Mouse (Mus musculus) thymus, postnatal 0 days (tissue): ENCODE measurements around the gene Cfap46. TPM values are rescaled to one million over a fixed set of nuclear protein-coding genes. Genes with fewer than 3 reads are reported as not detected.

Source experiments
- DNase-seq: peaks from one replicate; pipeline ENCODE4 v3.0.0-alpha.2; 2015; ENCODE audit warnings: low spot score
- polyA plus RNA-seq: library from polyadenylated mRNA; unstranded; fragments of >200 nt; fragmentation: Nextera tagmentation; extraction: Ambion mirVana; gene quantifications from 2 replicates; pipeline ENCODE4 v1.2.1, GENCODE M21; 2015

Gene Cfap46
- polyA plus RNA-seq, 1 experiment from 2014 or later: 0.44 TPM

- DNase-seq: no peak
Observed at GRCm38 (mm10) chr7:139580851-139581775, 102.5 kb downstream of the Cfap46 start.

- DNase-seq: no peak
Observed at GRCm38 (mm10) chr7:139579261-139579905, 104.2 kb downstream of the Cfap46 start.

- DNase-seq: no peak
Observed at GRCm38 (mm10) chr7:139576064-139576686, 107.4 kb downstream of the Cfap46 start.

- no peak for DNase-seq
Observed at GRCm38 (mm10) chr7:139572665-139573064, 111.0 kb downstream of the Cfap46 start.

GRCm38 (mm10) chr7:139570788-139571187 lies 112.8 kb downstream of the Cfap46 start:
- no peak for DNase-seq

GRCm38 (mm10) chr7:139566533-139566932 lies 117.1 kb downstream of the Cfap46 start:
- DNase-seq: no peak

GRCm38 (mm10) chr7:139565998-139566397 lies 117.6 kb downstream of the Cfap46 start:
- no peak for DNase-seq

GRCm38 (mm10) chr7:139564161-139564560 lies 119.5 kb downstream of the Cfap46 start:
- no peak for DNase-seq

- DNase-seq: no peak
Observed at GRCm38 (mm10) chr7:139563425-139563824, 120.2 kb downstream of the Cfap46 start.

GRCm38 (mm10) chr7:139559659-139560058 lies 124.0 kb downstream of the Cfap46 start:
- no peak for DNase-seq

- DNase-seq: no peak
Observed at GRCm38 (mm10) chr7:139556746-139557526, 126.7 kb downstream of the Cfap46 start.

GRCm38 (mm10) chr7:139556331-139556730 lies 127.3 kb downstream of the Cfap46 start:
- DNase-seq: no peak

- DNase-seq: no peak
Observed at GRCm38 (mm10) chr7:139551519-139551918, 132.1 kb downstream of the Cfap46 start.

Other genes with a start within 250 kb of the Cfap46 start
- gene Nkx6-2, start 101.0 kb downstream of the Cfap46 start, polyA plus RNA-seq: 2.5 and 2.9 TPM in 2 replicates
- not detected in 2 replicates for gene Adgra1, start 150.4 kb upstream of the Cfap46 start, polyA plus RNA-seq
- gene Kndc1, start 210.9 kb upstream of the Cfap46 start, polyA plus RNA-seq: 0.90 and 1.0 TPM in 2 replicates